Mouse (Mus musculus) forebrain, embryonic 13.5 days (tissue): ENCODE results near the gene Relch. TPM values are rescaled to one million over a fixed set of nuclear protein-coding genes. Genes with fewer than 3 reads are reported as not detected.
"Not testable (repeated sequence)": the region's sequence is repeated elsewhere in the genome, so short reads cannot be mapped to it uniquely, and the experiment has no call there.

Experiments used
- ATAC-seq: fragments of 200-750 bp; cut with Nextera tagmentation; 2 replicates; pipeline ENCODE4 v1.8.0; 2017
- H3K27ac ChIP-seq: fragments of 300-500 bp; sonication (generic); 2 replicates; pipeline ENCODE4 v1.5.1; 2015; ENCODE audit warnings: inconsistent platforms, mild to moderate bottlenecking, moderate library complexity
- H3K27me3 ChIP-seq: fragments of 300-500 bp; sonication (generic); 2 replicates; pipeline ENCODE4 v1.6.1; 2015; ENCODE audit warnings: mild to moderate bottlenecking, inconsistent platforms
- H3K36me3 ChIP-seq: fragments of 300-500 bp; sonication (generic); 2 replicates; pipeline ENCODE4 v1.6.1; 2015; ENCODE audit warnings: mild to moderate bottlenecking, inconsistent platforms; ENCODE audit not compliant: poor library complexity, severe bottlenecking
- H3K4me1 ChIP-seq: fragments of 300-500 bp; sonication (generic); 2 replicates; pipeline ENCODE4 v1.6.1; 2015; ENCODE audit warnings: inconsistent platforms
- H3K4me2 ChIP-seq: fragments of 300-500 bp; sonication (generic); 2 replicates; pipeline ENCODE4 v1.6.1; 2015; ENCODE audit warnings: inconsistent platforms, mild to moderate bottlenecking, moderate library complexity
- H3K4me3 ChIP-seq: fragments of 300-500 bp; sonication (generic); 2 replicates; pipeline ENCODE4 v1.5.1; 2015; ENCODE audit warnings: mild to moderate bottlenecking, inconsistent platforms
- H3K9ac ChIP-seq: fragments of 300-500 bp; sonication (generic); 2 replicates; pipeline ENCODE4 v1.6.1; 2015; ENCODE audit warnings: mild to moderate bottlenecking, inconsistent platforms
- H3K9me3 ChIP-seq: fragments of 300-500 bp; sonication (generic); replicated peaks from 2 replicates; pipeline ENCODE4 v1.6.1; 2016; ENCODE audit warnings: inconsistent platforms
- WGBS: fragments of 180-500 bp; shearing (Covaris S2); methylation state at CpG from one replicate; pipeline ENCODE4 v1.1.7; 2015; 5-methylcytosine and 5-hydroxymethylcytosine counted together
- polyA plus RNA-seq: library from polyadenylated mRNA; unstranded; fragments of >200 nt; fragmentation: Nextera tagmentation; extraction: Ambion mirVana; gene quantifications from 2 replicates; pipeline ENCODE4 v1.2.1, GENCODE M21; 2015

Relch gene
- polyA plus RNA-seq, 1 experiment from 2014 or later: 35.2 TPM

DNA sequence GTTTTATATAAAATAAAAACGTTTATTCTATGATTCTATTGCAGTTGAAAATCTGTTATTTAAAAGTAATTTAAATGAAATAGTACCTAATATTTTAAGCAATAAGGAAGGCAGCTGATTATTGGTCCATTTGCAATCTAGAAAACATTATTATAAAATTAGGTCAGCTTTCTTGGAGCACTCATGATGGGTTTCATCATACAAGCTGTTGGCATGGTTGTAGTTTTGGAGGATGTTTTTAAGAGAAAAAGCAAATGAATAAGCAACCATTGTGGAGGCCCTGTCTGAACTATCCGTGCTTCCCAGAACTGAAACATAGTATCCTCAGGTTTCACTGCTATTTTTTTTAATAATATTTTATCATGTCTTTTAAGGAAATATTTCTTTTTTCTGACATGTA, 31.9 kb downstream of the Relch start:
- ATAC-seq: no peak
- no peaks in the 10 kb centered on the region for H3K4me1 ChIP-seq
- H3K27ac ChIP-seq: no peak overlapping the region
- 86% methylated on average over 2 of the region's 2 CpGs for WGBS
- H3K9me3 ChIP-seq: no peaks in the 10 kb centered on the region
- no peak overlapping the region for H3K4me3 ChIP-seq
- no peak overlapping the region for H3K4me2 ChIP-seq
- no peak overlapping the region for H3K9ac ChIP-seq
- peaks cover 9% of the 10 kb centered on the region; the same call in 1 of the 2 replicates for H3K36me3 ChIP-seq
- no peaks in the 10 kb centered on the region for H3K27me3 ChIP-seq

- H3K9me3 ChIP-seq: no peaks in the 10 kb centered on the region
- H3K4me3 ChIP-seq: no peak overlapping the region
- no peak for ATAC-seq
- H3K36me3 ChIP-seq: peaks cover 9% of the 10 kb centered on the region
- H3K27ac ChIP-seq: no peak overlapping the region
- H3K4me1 ChIP-seq: no peaks in the 10 kb centered on the region
- H3K27me3 ChIP-seq: no peaks in the 10 kb centered on the region
- H3K9ac ChIP-seq: no peak overlapping the region
- 84% methylated on average over 4 of the region's 4 CpGs for WGBS
- H3K4me2 ChIP-seq: no peak overlapping the region
Measured at GRCm38 (mm10) chr1:105700984-105701530, 37.4 kb downstream of the Relch start.

- Histone ChIP-seq H3K27me3 (no peaks in the 10 kb centered on the region), H3K9ac (no peak overlapping the region), H3K36me3 (peaks cover 27% of the 10 kb centered on the region), H3K4me2 (no peak overlapping the region), H3K9me3 (no peaks in the 10 kb centered on the region), H3K4me1 (no peaks in the 10 kb centered on the region), H3K27ac (no peak overlapping the region), H3K4me3 (no peak overlapping the region)
- no peak for ATAC-seq
- 81% methylated on average over 2 of the region's 2 CpGs for WGBS
Measured at GRCm38 (mm10) chr1:105709415-105709814, 45.8 kb downstream of the Relch start.

GRCm38 (mm10) chr1:105711227-105711626, 47.6 kb downstream of the Relch start:
- 46% methylated on average over 1 of the region's 1 CpGs for WGBS
- no peaks in the 10 kb centered on the region for H3K9me3 ChIP-seq
- ATAC-seq: no peak

GRCm38 (mm10) chr1:105712822-105713221, 49.2 kb downstream of the Relch start:
- no peak overlapping the region for H3K4me3 ChIP-seq
- H3K36me3 ChIP-seq: peaks cover 24% of the 10 kb centered on the region
- no peak overlapping the region for H3K9ac ChIP-seq
- H3K4me2 ChIP-seq: no peak overlapping the region
- ATAC-seq: no peak
- no peaks in the 10 kb centered on the region for H3K4me1 ChIP-seq
- no peaks in the 10 kb centered on the region for H3K9me3 ChIP-seq
- no peaks in the 10 kb centered on the region for H3K27me3 ChIP-seq
- WGBS: 92% methylated on average over 2 of the region's 2 CpGs
- H3K27ac ChIP-seq: no peak overlapping the region

More at GRCm38 (mm10) chr1:105711227-105711626, 47.6 kb downstream of the Relch start:
- H3K4me1 ChIP-seq: no peaks in the 10 kb centered on the region
- H3K36me3 ChIP-seq: peaks cover 27% of the 10 kb centered on the region
- no peak overlapping the region for H3K27ac ChIP-seq
- no peak overlapping the region for H3K4me2 ChIP-seq
- no peak overlapping the region for H3K4me3 ChIP-seq
- no peaks in the 10 kb centered on the region for H3K27me3 ChIP-seq
- H3K9ac ChIP-seq: no peak overlapping the region

DNA sequence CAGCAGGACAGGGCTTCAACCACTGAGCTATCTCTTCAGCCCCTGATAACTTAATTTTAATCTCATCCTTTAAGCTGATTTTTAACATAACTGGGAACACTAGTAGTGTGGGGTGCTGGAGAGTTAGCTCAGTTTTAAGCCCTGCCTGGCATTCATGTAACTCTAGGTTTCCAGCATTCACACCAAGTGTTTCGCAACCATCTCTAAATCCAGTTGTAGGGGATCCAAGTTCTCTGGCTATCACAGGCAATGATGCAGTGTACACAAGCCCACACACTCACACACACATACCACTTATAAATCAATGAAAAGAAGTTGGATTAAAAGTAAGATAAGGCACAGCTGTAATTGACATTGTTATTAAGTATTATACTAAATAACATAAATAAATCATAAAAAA, 54.7 kb downstream of the Relch start:
- Histone ChIP-seq H3K4me3 (no peak overlapping the region), H3K27ac (no peak overlapping the region), H3K4me2 (no peak overlapping the region), H3K9ac (no peak overlapping the region), H3K9me3 (no peaks in the 10 kb centered on the region), H3K27me3 (no peaks in the 10 kb centered on the region), H3K36me3 (peaks cover 30% of the 10 kb centered on the region), H3K4me1 (no peaks in the 10 kb centered on the region)
- ATAC-seq: no peak
- whole genome bisulfite sequencing: 98% methylated on average over 1 of the region's 1 CpGs

- 96% methylated on average over 13 of the region's 13 CpGs for WGBS
- ATAC-seq, H3K9me3 ChIP-seq, H3K4me2 ChIP-seq, H3K27ac ChIP-seq, H3K9ac ChIP-seq, H3K27me3 ChIP-seq, H3K4me1 ChIP-seq, H3K4me3 ChIP-seq: not testable (repeated sequence)
- H3K36me3 ChIP-seq: peaks cover 35% of the 10 kb centered on the region
Measured at GRCm38 (mm10) chr1:105729246-105729645, 65.6 kb downstream of the Relch start.

DNA sequence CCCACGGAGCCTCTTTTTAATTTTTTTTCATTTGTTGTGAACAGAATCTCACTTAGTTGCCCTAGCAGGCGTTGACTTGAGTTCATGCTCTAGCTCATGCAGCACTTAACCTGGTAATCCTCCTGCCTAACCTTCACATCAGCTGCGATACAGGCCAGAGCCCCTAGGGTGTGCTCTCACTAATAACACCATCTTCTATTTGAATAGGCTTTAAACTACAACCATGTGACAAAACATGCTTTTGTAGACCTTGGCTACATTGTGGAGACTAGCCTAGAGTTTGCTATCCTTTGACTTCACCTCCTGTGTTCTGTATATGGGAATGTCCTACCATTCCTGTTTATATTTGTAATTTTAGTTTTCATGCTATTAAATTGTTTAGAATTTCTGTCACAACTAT, 71.7 kb downstream of the Relch start:
- no peaks in the 10 kb centered on the region for H3K4me1 ChIP-seq
- H3K4me2 ChIP-seq: no peak overlapping the region
- H3K27ac ChIP-seq: no peak overlapping the region
- WGBS: 78% methylated on average over 3 of the region's 3 CpGs
- no peak overlapping the region for H3K9ac ChIP-seq
- no peaks in the 10 kb centered on the region for H3K9me3 ChIP-seq
- no peak overlapping the region for H3K4me3 ChIP-seq
- peaks cover 18% of the 10 kb centered on the region; the same call in 1 of the 2 replicates for H3K36me3 ChIP-seq
- no peaks in the 10 kb centered on the region for H3K27me3 ChIP-seq
- ATAC-seq: no peak

DNA sequence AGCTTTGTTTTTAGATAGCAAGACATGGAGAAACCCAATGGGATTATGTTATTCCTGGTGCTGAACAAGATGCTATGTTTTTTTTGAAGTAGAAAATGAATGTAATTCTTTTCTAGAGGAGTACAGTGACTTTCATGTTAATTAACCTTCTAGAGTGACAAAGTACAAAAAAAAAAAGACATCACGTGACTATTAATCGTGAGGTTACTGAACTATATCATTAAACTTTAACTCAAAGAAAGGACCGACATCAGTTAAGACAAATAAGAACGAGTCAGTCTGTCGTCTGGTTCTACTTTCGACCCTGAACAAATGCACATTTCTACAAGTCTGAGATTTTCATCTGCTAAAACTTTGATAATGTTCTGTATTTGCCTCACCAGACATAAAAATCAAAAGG, 74.7 kb downstream of the Relch start:
- WGBS: 92% methylated on average over 6 of the region's 6 CpGs
- Histone ChIP-seq H3K4me3 (no peak overlapping the region), H3K4me1 (no peaks in the 10 kb centered on the region), H3K9ac (no peak overlapping the region), H3K4me2 (no peak overlapping the region), H3K9me3 (no peaks in the 10 kb centered on the region), H3K27ac (no peak overlapping the region), H3K36me3 (peaks cover 34% of the 10 kb centered on the region), H3K27me3 (no peaks in the 10 kb centered on the region)
- no peak for ATAC-seq

DNA sequence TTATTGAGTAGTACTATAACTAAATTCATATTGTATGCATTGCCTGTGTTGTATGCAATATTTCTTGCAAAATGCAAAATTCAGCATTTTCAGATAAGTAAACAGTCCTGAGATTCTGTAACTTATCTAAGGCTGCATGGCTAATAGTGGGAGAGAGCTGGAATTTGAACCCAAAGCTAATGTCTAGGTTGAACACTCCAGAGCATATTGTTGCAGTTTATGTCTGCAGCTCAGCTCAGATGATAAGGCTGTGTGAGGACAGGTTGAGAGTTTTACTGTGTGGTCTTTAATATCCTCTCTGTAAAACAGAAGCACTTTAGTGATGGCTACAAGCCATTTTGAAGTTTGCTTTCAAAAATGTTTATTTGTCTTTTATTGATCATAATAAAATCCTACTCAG, 75.8 kb downstream of the Relch start:
- no peaks in the 10 kb centered on the region for H3K27me3 ChIP-seq
- no peak overlapping the region for H3K4me3 ChIP-seq
- H3K9me3 ChIP-seq: no peaks in the 10 kb centered on the region
- H3K9ac ChIP-seq: no peak overlapping the region
- H3K4me2 ChIP-seq: no peak overlapping the region
- H3K27ac ChIP-seq: no peak overlapping the region
- H3K36me3 ChIP-seq: peaks cover 42% of the 10 kb centered on the region
- H3K4me1 ChIP-seq: no peaks in the 10 kb centered on the region
- no peak for ATAC-seq

DNA sequence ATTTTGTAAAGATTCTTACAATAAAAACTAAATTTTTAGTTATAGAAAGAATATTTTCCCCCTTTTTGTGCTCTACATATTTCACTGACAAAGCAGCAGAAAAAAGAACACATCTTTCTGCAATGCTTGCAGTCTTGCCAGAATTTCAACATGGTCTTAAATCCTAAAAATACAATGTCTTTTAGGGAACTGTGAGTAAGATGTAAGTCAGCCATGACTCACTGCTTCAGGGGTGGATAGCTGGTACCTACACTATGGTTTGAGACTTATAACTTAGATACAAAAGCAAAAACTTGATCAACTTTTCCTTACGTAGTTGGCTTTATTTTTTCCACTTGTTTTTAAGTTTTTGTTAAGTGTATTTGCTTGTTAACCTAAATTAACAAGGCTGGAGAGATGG, 78.8 kb downstream of the Relch start:
- Histone ChIP-seq H3K27ac (no peak overlapping the region), H3K27me3 (no peaks in the 10 kb centered on the region), H3K36me3 (peaks cover 58% of the 10 kb centered on the region), H3K4me2 (no peak overlapping the region), H3K4me3 (no peak overlapping the region), H3K9me3 (no peaks in the 10 kb centered on the region), H3K4me1 (no peaks in the 10 kb centered on the region), H3K9ac (no peak overlapping the region)
- no peak for ATAC-seq
- 87% methylated on average over 1 of the region's 1 CpGs for WGBS

- Histone ChIP-seq H3K27me3 (no peaks in the 10 kb centered on the region), H3K9me3 (no peaks in the 10 kb centered on the region), H3K36me3 (peaks cover 68% of the 10 kb centered on the region), H3K4me3 (no peak overlapping the region), H3K27ac (no peak overlapping the region), H3K9ac (no peak overlapping the region), H3K4me1 (no peaks in the 10 kb centered on the region), H3K4me2 (no peak overlapping the region)
- no peak for ATAC-seq
- WGBS: 96% methylated on average over 1 of the region's 1 CpGs
Measured at GRCm38 (mm10) chr1:105746444-105746843, 82.8 kb downstream of the Relch start.

GRCm38 (mm10) chr1:105746858-105747596, 83.4 kb downstream of the Relch start:
- Histone ChIP-seq H3K4me1 (no peaks in the 10 kb centered on the region), H3K4me3 (no peak overlapping the region), H3K9ac (no peak overlapping the region), H3K27ac (no peak overlapping the region), H3K9me3 (no peaks in the 10 kb centered on the region), H3K4me2 (no peak overlapping the region), H3K36me3 (peaks cover 66% of the 10 kb centered on the region), H3K27me3 (no peaks in the 10 kb centered on the region)
- no peak for ATAC-seq
- WGBS: 94% methylated on average over 5 of the region's 5 CpGs
